Mouse (Mus musculus) gastrocnemius, postnatal 10 days (tissue): ENCODE data around the gene Thra. TPM values are rescaled to one million over a fixed set of nuclear protein-coding genes. Genes with fewer than 3 reads are reported as not detected.

ENCODE experiments used
- DNase-seq: peaks from one replicate; pipeline ENCODE4 v3.0.0; 2021; ENCODE audit warnings: mixed read lengths
- total RNA-seq, 2 experiments: library from RNA; stranded (reverse); gene quantifications; 2 replicates each; pipeline ENCODE4 v1.2.3; 2021

The Thra gene
- total RNA-seq, 2 experiments from 2014 or later: 149 to 169 TPM

GRCm38 (mm10) chr11:98776843-98777590 is 36.6 kb downstream of the Thra start:
- peak; percentile 40 for DNase-seq

GRCm38 (mm10) chr11:98777888-98778287 is 37.5 kb downstream of the Thra start:
- DNase-seq: no peak

- peak; percentile 65 for DNase-seq
Observed at GRCm38 (mm10) chr11:98781851-98782512, 41.5 kb downstream of the Thra start.

DNA sequence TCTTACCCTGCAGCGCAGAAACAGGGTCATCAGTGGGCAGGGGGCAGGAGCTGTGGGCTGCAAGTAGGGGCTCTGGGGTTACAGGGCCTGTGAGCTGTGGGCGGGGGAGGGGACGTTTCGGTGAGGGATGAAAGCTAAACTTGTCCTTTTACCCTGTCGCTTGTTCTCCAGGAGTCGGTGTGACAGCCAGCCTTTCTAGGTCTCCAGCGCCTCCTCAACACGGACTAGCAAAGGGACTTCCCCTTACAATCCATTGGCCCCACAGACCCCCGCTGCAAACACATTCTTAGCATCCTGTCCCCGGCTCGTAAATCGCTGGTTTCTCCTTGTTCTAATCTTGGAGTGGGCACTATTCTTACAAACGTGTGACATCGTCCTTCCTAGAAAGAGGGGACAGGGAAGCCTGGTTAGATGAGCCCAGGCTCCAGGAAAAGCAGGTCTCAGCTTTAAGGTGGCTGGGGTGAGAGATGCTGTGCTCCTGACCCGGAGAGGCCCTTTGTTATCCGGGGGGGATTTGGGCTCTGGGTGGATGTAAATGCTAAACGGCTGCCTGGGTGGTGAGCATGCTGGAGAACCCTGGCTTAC is 42.3 kb downstream of the Thra start:
- DNase-seq: peak; percentile 51

DNA sequence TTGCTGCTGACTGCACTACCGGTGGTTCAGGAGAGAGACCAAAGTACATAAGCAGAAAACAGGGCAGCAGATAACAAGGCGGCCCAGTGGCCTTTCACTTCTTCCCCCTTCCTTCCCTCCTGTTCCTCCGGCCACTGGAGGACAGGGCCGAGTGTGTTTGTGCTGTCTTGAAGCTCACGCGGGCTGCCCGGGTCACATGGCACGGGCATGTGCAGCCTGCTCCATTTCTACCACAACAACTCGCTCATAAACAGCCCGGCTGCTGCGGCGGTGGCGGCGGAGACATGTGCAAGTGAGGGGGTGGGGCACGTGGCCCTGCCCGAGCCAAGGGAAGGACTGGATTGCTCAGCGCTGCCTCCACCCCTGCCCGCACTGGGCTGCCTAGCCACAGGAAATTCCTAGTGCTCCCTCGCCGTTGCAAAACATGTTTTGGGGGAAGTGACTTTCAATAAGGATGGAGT is 42.8 kb downstream of the Thra start:
- peak; percentile 95 for DNase-seq

GRCm38 (mm10) chr11:98784139-98784538 is 43.7 kb downstream of the Thra start:
- no peak for DNase-seq

DNA sequence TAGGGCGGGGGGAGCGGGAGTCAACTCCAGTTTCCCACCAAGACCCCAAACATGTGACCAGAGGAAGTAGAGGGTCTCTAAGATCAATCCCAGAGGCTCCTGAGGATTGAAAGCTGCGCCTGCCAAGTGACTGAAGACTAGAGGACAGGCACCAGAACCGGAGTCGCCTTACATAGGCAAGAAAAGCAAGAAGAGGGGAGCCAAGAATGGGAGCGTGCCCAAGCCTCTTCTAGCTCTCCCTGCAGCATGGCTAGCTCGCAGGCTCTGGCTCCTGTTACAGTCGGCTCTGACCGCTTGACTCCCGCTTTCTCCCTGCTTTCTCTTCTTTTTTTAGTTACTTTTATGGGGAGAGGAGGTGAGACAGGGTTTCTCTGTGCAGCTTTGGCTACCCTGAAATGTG is 44.8 kb downstream of the Thra start:
- peak; percentile 68 for DNase-seq

GRCm38 (mm10) chr11:98785772-98786281 is 45.4 kb downstream of the Thra start:
- peak; percentile 77 for DNase-seq

GRCm38 (mm10) chr11:98786359-98787214 is 46.1 kb downstream of the Thra start:
- peak; percentile 97 for DNase-seq

DNA sequence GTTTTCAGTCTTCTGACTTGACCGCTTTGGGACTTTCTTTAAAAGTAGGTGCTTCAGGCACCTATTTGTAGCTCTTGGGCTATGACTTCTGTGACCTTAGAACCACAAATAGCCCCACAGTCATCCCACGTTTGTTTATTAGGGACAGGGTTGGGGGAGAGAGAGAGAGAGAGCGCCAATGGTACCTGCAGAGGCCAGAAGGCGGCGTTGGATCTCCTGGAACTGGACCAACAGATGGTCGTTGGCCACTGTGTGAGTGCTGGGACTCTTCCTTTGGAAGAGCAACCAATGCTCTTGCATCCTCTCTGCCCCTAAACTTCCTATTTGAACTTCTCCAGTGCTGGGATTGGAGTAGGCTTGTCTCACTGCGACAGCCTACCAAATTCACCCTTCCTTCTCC is 46.8 kb downstream of the Thra start:
- peak; percentile 59 for DNase-seq

DNA sequence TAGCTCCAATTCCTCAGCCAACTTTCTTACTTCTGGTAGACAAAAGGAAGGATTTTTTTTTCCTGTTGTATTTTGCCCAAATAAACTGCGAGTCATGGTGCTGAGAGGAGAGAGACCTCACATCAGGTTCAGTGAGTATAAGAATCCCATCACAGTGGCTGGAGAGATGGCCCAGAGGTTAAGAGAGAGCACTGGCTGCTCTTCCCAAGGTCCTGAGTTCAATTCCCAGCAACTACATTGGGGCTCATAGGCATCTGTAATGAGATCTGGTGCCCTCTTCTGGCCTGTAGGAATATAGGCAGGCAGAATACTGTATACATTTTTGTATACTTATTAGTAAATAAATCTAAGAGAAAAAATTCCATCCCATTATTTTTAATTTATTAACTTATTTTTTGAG is 47.3 kb downstream of the Thra start:
- DNase-seq: no peak

DNA sequence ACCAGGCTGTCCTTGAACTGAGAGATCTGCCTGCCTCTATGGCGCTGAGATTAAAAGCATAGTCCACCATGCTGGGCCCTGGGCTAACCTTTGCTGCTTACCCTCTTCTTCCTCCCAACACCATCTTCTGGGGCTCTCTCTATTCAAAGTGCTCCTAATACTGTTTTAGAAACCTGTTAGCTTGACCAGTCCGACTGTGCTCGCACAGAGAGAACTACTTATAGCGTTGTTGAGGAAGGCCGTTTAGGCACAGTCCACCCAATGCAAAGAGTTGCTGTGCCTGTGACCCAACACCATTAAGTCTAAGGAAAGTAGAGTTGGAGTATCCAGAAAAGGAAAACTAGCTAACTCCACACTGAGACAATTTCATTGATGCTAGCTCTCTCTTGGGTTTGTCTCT is 47.7 kb downstream of the Thra start:
- no peak for DNase-seq

- DNase-seq: peak; percentile 69
Observed at GRCm38 (mm10) chr11:98788550-98789218, 48.2 kb downstream of the Thra start.

DNA sequence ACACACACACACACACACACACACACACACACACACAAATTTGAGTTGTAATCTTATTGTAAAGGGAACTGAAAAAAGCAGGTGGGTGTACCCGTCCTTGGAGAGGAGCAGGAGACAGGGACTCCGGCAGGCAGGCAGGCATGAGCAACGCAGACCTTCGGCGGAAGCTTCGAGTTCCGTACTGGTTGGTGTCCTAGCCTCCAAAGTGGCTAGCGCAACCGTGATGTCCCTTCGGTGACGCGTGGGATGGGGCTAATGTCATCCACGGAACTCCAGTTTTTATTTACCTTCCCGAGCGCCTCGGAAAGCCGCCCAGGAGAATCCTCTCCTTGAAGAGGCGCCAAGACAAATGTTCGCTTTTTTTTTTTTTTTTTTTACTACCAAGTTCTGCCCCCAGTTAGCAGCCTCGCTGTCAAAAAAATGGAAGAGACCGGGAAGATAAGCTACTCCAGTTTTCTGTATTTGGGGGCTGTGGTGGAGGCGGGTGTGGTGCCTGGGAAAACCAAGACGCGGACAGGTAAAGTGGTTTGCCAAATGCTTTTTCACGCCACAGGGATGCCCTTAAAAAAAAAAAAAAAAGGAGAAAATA is 48.9 kb downstream of the Thra start:
- DNase-seq: peak; percentile 41

DNA sequence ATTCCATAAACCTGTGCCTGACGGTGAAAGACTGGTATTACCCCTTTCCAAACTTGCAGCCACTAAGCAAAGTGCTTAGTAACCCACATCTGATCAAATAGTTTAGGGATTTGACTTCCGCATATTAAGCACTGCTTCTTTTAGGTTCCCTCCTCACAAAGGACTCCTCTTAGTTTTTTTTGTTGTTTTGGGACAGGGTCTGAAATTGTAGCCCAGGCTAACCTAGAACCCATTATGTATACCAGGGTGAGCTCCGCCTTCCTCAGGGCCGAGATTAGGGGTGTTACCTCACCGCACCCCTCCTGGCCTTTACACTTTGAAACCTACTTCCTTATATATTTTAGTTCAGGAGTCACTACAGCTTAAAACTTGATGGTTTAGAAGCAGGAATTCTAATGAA is 49.4 kb downstream of the Thra start:
- no peak for DNase-seq

GRCm38 (mm10) chr11:98790631-98791205 is 50.3 kb downstream of the Thra start:
- DNase-seq: no peak

- DNase-seq: no peak
Observed at GRCm38 (mm10) chr11:98791448-98791847, 51.0 kb downstream of the Thra start.

- no peak for DNase-seq
Observed at GRCm38 (mm10) chr11:98792081-98792480, 51.6 kb downstream of the Thra start.

GRCm38 (mm10) chr11:98794469-98795014 is 54.1 kb downstream of the Thra start:
- DNase-seq: peak; percentile 80

DNA sequence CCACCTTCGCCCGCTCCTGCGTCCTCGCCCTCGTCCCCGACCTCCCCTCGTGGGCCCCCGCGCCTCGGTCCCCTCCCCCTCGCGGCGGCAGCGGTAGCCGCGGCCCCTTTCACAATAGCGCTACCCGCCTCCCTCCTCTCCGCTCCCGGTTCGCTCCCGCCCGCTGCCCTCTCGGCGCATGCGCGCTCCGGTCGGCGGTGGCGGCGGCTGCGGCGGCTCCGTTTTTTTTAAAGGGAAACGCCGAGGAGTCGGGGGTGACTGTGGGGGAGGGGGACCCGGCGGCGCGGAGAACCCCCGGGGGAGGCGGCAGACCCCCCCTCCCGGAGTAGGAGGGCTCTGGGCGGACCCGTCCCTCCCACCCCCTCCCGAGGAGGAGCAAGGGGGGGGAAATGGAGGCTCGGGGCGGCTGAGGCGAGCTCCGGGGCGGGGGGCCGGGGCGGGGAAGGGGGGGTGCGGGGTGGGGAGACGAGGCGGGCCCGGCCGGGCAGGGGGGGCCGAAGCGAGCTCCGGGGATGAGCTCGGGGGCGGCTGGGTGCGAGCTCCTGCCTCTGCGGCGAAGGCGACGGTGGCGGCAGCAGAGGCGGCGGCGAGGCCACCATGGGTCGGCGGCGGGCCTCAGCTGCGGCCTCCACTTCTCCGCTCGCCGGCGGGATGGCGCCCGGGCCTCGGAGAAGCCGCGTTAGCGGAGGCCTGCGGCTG is 54.7 kb downstream of the Thra start, which contains the start of gene Msl1:
Msl1 (plus strand) TSS at position 502 of the 699 bp plus-strand sequence.
- DNase-seq: peak; percentile 90
